Mouse (Mus musculus) liver, embryonic 12.5 days (tissue): Measurements from ENCODE around the gene Man2a2. TPM values are rescaled to one million over a fixed set of nuclear protein-coding genes. Genes with fewer than 3 reads are reported as not detected.
"Not testable (repeated sequence)": the region's sequence is repeated elsewhere in the genome, so short reads cannot be mapped to it uniquely, and the experiment has no call there.

Experiments used
- ATAC-seq: fragments of 200-750 bp; cut with Nextera tagmentation; 2 replicates; pipeline ENCODE4 v1.8.0; 2017; ENCODE audit warnings: moderate number of reproducible peaks, mild to moderate bottlenecking, moderate library complexity
- H3K27ac ChIP-seq: fragments of 300-500 bp; sonication (generic); 2 replicates; pipeline ENCODE4 v1.5.1; 2016; ENCODE audit warnings: mild to moderate bottlenecking
- H3K27me3 ChIP-seq: fragments of 300-500 bp; sonication (generic); replicated peaks from 2 replicates; pipeline ENCODE4 v1.6.1; 2016; ENCODE audit warnings: mild to moderate bottlenecking, moderate library complexity
- H3K36me3 ChIP-seq: fragments of 300-500 bp; sonication (generic); 2 replicates; pipeline ENCODE4 v1.6.1; 2016; ENCODE audit warnings: mild to moderate bottlenecking, moderate library complexity
- H3K4me1 ChIP-seq: fragments of 300-500 bp; sonication (generic); 2 replicates; pipeline ENCODE4 v1.6.1; 2016
- H3K4me2 ChIP-seq: fragments of 300-500 bp; sonication (generic); 2 replicates; pipeline ENCODE4 v1.6.1; 2016; ENCODE audit warnings: mild to moderate bottlenecking, moderate library complexity
- H3K4me3 ChIP-seq: fragments of 300-500 bp; sonication (generic); 2 replicates; pipeline ENCODE4 v1.5.1; 2016; ENCODE audit warnings: mild to moderate bottlenecking, moderate library complexity
- H3K9ac ChIP-seq: fragments of 300-500 bp; sonication (generic); 2 replicates; pipeline ENCODE4 v1.6.1; 2016; ENCODE audit warnings: mild to moderate bottlenecking, moderate library complexity
- H3K9me3 ChIP-seq: fragments of 300-500 bp; sonication (generic); replicated peaks from 2 replicates; pipeline ENCODE4 v1.6.1; 2016; ENCODE audit warnings: mild to moderate bottlenecking, moderate library complexity
- WGBS: fragments of 180-500 bp; shearing (Covaris S2); methylation state at CpG from one replicate; pipeline ENCODE4 v1.1.7; 2016; ENCODE audit not compliant: insufficient replicate concordance; 5-methylcytosine and 5-hydroxymethylcytosine counted together
- polyA plus RNA-seq: library from polyadenylated mRNA; unstranded; fragments of >200 nt; fragmentation: Nextera tagmentation; extraction: Ambion mirVana; gene quantifications from 2 replicates; pipeline ENCODE4 v1.2.1, GENCODE M21; 2016

Man2a2 gene
- polyA plus RNA-seq, 1 experiment from 2014 or later: 6.5 TPM

- peaks cover 39% of the 10 kb centered on the region for H3K27me3 ChIP-seq
- no peak overlapping the region for H3K4me3 ChIP-seq
- H3K36me3 ChIP-seq: peaks cover 52% of the 10 kb centered on the region
- no peak overlapping the region for H3K4me2 ChIP-seq
- H3K4me1 ChIP-seq: peaks cover 38% of the 10 kb centered on the region
- no peak overlapping the region for H3K27ac ChIP-seq
- WGBS: 91% methylated on average over 9 of the region's 9 CpGs
- ATAC-seq: no peak
- no peak overlapping the region for H3K9ac ChIP-seq
- H3K9me3 ChIP-seq: no peaks in the 10 kb centered on the region
Measured at GRCm38 (mm10) chr7:80397986-80398385, 26.8 kb upstream of the Man2a2 start.

- WGBS: 75% methylated on average over 4 of the region's 4 CpGs
- not testable (repeated sequence) for H3K9ac ChIP-seq, H3K27ac ChIP-seq, H3K4me2 ChIP-seq, H3K4me3 ChIP-seq, H3K9me3 ChIP-seq, ATAC-seq
- Histone ChIP-seq H3K27me3 (peaks cover 25% of the 10 kb centered on the region), H3K36me3 (peaks cover 68% of the 10 kb centered on the region), H3K4me1 (peaks cover 28% of the 10 kb centered on the region)
Measured at GRCm38 (mm10) chr7:80396427-80396826, 25.3 kb upstream of the Man2a2 start.

- WGBS: 65% methylated on average over 4 of the region's 4 CpGs
- H3K9ac ChIP-seq: no peak overlapping the region
- peaks cover 85% of the 10 kb centered on the region for H3K36me3 ChIP-seq
- H3K4me2 ChIP-seq: no peak overlapping the region
- H3K27me3 ChIP-seq: 0 out of 2 replicates have a peak, but pooled peaks cover 11% of the 10 kb centered on the region
- no peak overlapping the region for H3K27ac ChIP-seq
- H3K4me3 ChIP-seq: no peak overlapping the region
- H3K9me3 ChIP-seq: no peaks in the 10 kb centered on the region
- H3K4me1 ChIP-seq: peaks cover 12% of the 10 kb centered on the region
- ATAC-seq: no peak
Measured at GRCm38 (mm10) chr7:80394600-80394999, 23.4 kb upstream of the Man2a2 start.

GRCm38 (mm10) chr7:80392119-80392518, 20.9 kb upstream of the Man2a2 start:
- WGBS: 86% methylated on average over 15 of the region's 15 CpGs
- no peak for ATAC-seq
- Histone ChIP-seq H3K27ac (no peak overlapping the region), H3K4me3 (no peak overlapping the region), H3K4me2 (no peak overlapping the region), H3K36me3 (peaks cover 66% of the 10 kb centered on the region), H3K4me1 (peaks cover 17% of the 10 kb centered on the region), H3K27me3 (peaks cover 24% of the 10 kb centered on the region), H3K9ac (no peak overlapping the region), H3K9me3 (no peaks in the 10 kb centered on the region)

- Histone ChIP-seq H3K4me3 (peak within 1 kb of the TSS; percentile 45), H3K9me3 (no peaks in the 10 kb centered on the region), H3K36me3 (peaks cover 33% of the 10 kb centered on the region), H3K27me3 (peaks cover 34% of the 10 kb centered on the region), H3K9ac (peak within 1 kb of the TSS; percentile 51), H3K27ac (peak within 1 kb of the TSS; percentile 69), H3K4me2 (peak within 1 kb of the TSS; percentile 43), H3K4me1 (peaks cover 22% of the 10 kb centered on the region)
- WGBS: 12% methylated on average over 33 of the region's 33 CpGs
- no peak for ATAC-seq
Measured at GRCm38 (mm10) chr7:80387633-80388543, 16.7 kb upstream of the Man2a2 start, which contains the start of gene Fes. TSS of gene Fes (minus strand) at chr7:80387946.

GRCm38 (mm10) chr7:80387033-80387632, 16.0 kb upstream of the Man2a2 start:
- Histone ChIP-seq H3K27ac (peak overlapping the region; percentile 69), H3K27me3 (peaks cover 38% of the 10 kb centered on the region), H3K9ac (peak overlapping the region; percentile 51; the same call in 1 of the 2 replicates), H3K4me2 (peak overlapping the region; percentile 43), H3K9me3 (no peaks in the 10 kb centered on the region), H3K4me3 (peak overlapping the region; percentile 45), H3K4me1 (peaks cover 22% of the 10 kb centered on the region), H3K36me3 (peaks cover 27% of the 10 kb centered on the region)
- 10% methylated on average over 17 of the region's 17 CpGs for WGBS
- no peak for ATAC-seq

GRCm38 (mm10) chr7:80386235-80386930, 15.2 kb upstream of the Man2a2 start:
- H3K27ac ChIP-seq: peak overlapping the region; percentile 43; the same call in 1 of the 2 replicates
- H3K27me3 ChIP-seq: peaks cover 38% of the 10 kb centered on the region
- H3K9me3 ChIP-seq: no peaks in the 10 kb centered on the region
- H3K4me3 ChIP-seq: peak overlapping the region; percentile 45
- peak overlapping the region; percentile 43 for H3K4me2 ChIP-seq
- H3K36me3 ChIP-seq: peaks cover 20% of the 10 kb centered on the region
- peak overlapping the region; percentile 9; the same call in 1 of the 2 replicates for H3K9ac ChIP-seq
- peak; percentile 40; the same call in 1 of the 2 replicates for ATAC-seq
- peaks cover 22% of the 10 kb centered on the region for H3K4me1 ChIP-seq
- 8% methylated on average over 18 of the region's 18 CpGs for WGBS

- 70% methylated on average over 11 of the region's 11 CpGs for WGBS
- no peak for ATAC-seq
- Histone ChIP-seq H3K9me3 (no peaks in the 10 kb centered on the region), H3K9ac (no peak overlapping the region), H3K4me1 (peaks cover 20% of the 10 kb centered on the region), H3K27ac (no peak overlapping the region), H3K4me3 (no peak overlapping the region), H3K36me3 (peaks cover 8% of the 10 kb centered on the region; the same call in 1 of the 2 replicates), H3K4me2 (no peak overlapping the region), H3K27me3 (peaks cover 22% of the 10 kb centered on the region)
Measured at GRCm38 (mm10) chr7:80382919-80383318, 11.7 kb upstream of the Man2a2 start.

- no peak for ATAC-seq
- 57% methylated on average over 13 of the region's 13 CpGs for WGBS
- no peak overlapping the region for H3K9ac ChIP-seq
Measured at GRCm38 (mm10) chr7:80379531-80379930, 8.4 kb upstream of the Man2a2 start.

GRCm38 (mm10) chr7:80377471-80377870, 6.3 kb upstream of the Man2a2 start:
- ATAC-seq: no peak
- H3K4me2 ChIP-seq: no peak overlapping the region
- H3K27ac ChIP-seq: no peak overlapping the region
- H3K9ac ChIP-seq: no peak overlapping the region
- H3K4me3 ChIP-seq: no peak overlapping the region
- no peaks in the 10 kb centered on the region for H3K4me1 ChIP-seq
- 44% methylated on average over 6 of the region's 6 CpGs for WGBS
- peaks cover 10% of the 10 kb centered on the region for H3K27me3 ChIP-seq
- no peaks in the 10 kb centered on the region for H3K9me3 ChIP-seq
- H3K36me3 ChIP-seq: peaks cover 6% of the 10 kb centered on the region; the same call in 1 of the 2 replicates

More at GRCm38 (mm10) chr7:80379531-80379930, 8.4 kb upstream of the Man2a2 start:
- H3K36me3 ChIP-seq: peaks cover 8% of the 10 kb centered on the region; the same call in 1 of the 2 replicates
- H3K9me3 ChIP-seq: no peaks in the 10 kb centered on the region
- H3K4me3 ChIP-seq: no peak overlapping the region
- no peak overlapping the region for H3K4me2 ChIP-seq
- no peaks in the 10 kb centered on the region for H3K4me1 ChIP-seq
- peaks cover 4% of the 10 kb centered on the region for H3K27me3 ChIP-seq
- H3K27ac ChIP-seq: no peak overlapping the region

- Histone ChIP-seq H3K9me3 (no peaks in the 10 kb centered on the region), H3K4me2 (no peak overlapping the region)
- no peak for ATAC-seq
Measured at GRCm38 (mm10) chr7:80376192-80376591, 5.0 kb upstream of the Man2a2 start.

More at GRCm38 (mm10) chr7:80376192-80376591, 5.0 kb upstream of the Man2a2 start:
- peaks cover 20% of the 10 kb centered on the region for H3K27me3 ChIP-seq
- H3K36me3 ChIP-seq: peaks cover 6% of the 10 kb centered on the region; the same call in 1 of the 2 replicates
- H3K27ac ChIP-seq: no peak overlapping the region
- H3K4me3 ChIP-seq: no peak overlapping the region
- peaks cover 4% of the 10 kb centered on the region; the same call in 1 of the 2 replicates for H3K4me1 ChIP-seq
- WGBS: 75% methylated on average over 10 of the region's 10 CpGs
- H3K9ac ChIP-seq: no peak overlapping the region
